Mouse (Mus musculus) embryonic facial prominence, embryonic 11.5 days (tissue): Measurements from ENCODE around the gene Cotl1. TPM values are rescaled to one million over a fixed set of nuclear protein-coding genes. Genes with fewer than 3 reads are reported as not detected.

Experiments used
- polyA plus RNA-seq: library from polyadenylated mRNA; unstranded; fragments of >200 nt; fragmentation: Nextera tagmentation; extraction: Ambion mirVana; gene quantifications from 2 replicates; pipeline ENCODE4 v1.2.1, GENCODE M21; 2014

Cotl1 gene
- polyA plus RNA-seq, 1 experiment from 2014 or later, result 321 TPM

Other genes with a start within 250 kb of the Cotl1 start
- gene Taf1c, start 235.3 kb downstream of the Cotl1 start, polyA plus RNA-seq, result 10.3 and 11.0 TPM in 2 replicates
- 0.17 TPM in 1 of 2 replicates, not detected in the other for gene Adad2, start 227.8 kb downstream of the Cotl1 start, polyA plus RNA-seq
- gene Kcng4, start 204.9 kb downstream of the Cotl1 start, polyA plus RNA-seq, result 0.15 TPM in 1 of 2 replicates, not detected in the other
- gene Wfdc1, start 174.2 kb downstream of the Cotl1 start, polyA plus RNA-seq, result 5.7 and 14.3 TPM in 2 replicates
- 1.1 and 1.3 TPM in 2 replicates for gene Atp2c2, start 140.5 kb downstream of the Cotl1 start, polyA plus RNA-seq
- gene Tldc1, start 62.1 kb downstream of the Cotl1 start, polyA plus RNA-seq, result 6.5 and 6.9 TPM in 2 replicates
- 6.5 and 8.1 TPM in 2 replicates for gene Klhl36, start 21.7 kb upstream of the Cotl1 start, polyA plus RNA-seq
- gene Usp10, start 69.8 kb upstream of the Cotl1 start, polyA plus RNA-seq, result 142 and 143 TPM in 2 replicates
- gene Gm20388, start 70.3 kb upstream of the Cotl1 start, polyA plus RNA-seq, result 3.1 TPM in 1 of 2 replicates, not detected in the other
- gene Crispld2, start 151.9 kb upstream of the Cotl1 start, polyA plus RNA-seq, result 3.0 and 3.6 TPM in 2 replicates